Mouse (Mus musculus) activated CD4-positive, CD25-positive, alpha-beta regulatory T cell, adult 4 months (primary cell): ENCODE measurements around the gene Prlr. TPM values are rescaled to one million over a fixed set of nuclear protein-coding genes. Genes with fewer than 3 reads are reported as not detected.

Experiments used
- ATAC-seq: one replicate; pipeline ENCODE4 v1.8.0; 2017
- polyA plus RNA-seq, 2 experiments: library from polyadenylated mRNA; unstranded; fragments of 100-300 nt; shearing (Covaris generic); gene quantifications; one replicate each; pipeline ENCODE4 v1.2.1; 2017

Gene Prlr
- under 1 TPM; 0.16 to 0.38 TPM for polyA plus RNA-seq

- no peak for ATAC-seq
These were observed at the start of gene Prlr for GRCm38 (mm10) chr15:10177083-10177482. Gene Prlr (plus strand): TSS chr15:10177238.

- no peak for ATAC-seq
These were observed 43.3 kb upstream of the Prlr start for GRCm38 (mm10) chr15:10133781-10134180.

GRCm38 (mm10) chr15:10134889-10135288 is 42.1 kb upstream of the Prlr start:
- ATAC-seq: no peak

- ATAC-seq: no peak
These were observed 32.5 kb upstream of the Prlr start for GRCm38 (mm10) chr15:10144520-10144919.

GRCm38 (mm10) chr15:10148196-10148595 is 28.8 kb upstream of the Prlr start:
- ATAC-seq: no peak

GRCm38 (mm10) chr15:10160663-10161062 is 16.4 kb upstream of the Prlr start:
- no peak for ATAC-seq

GRCm38 (mm10) chr15:10175078-10175477 is 2.0 kb upstream of the Prlr start:
- ATAC-seq: no peak

- no peak for ATAC-seq
These were observed 1.4 kb upstream of the Prlr start for GRCm38 (mm10) chr15:10175656-10176055.

- no peak for ATAC-seq
These were observed 587 bp downstream of the Prlr start for GRCm38 (mm10) chr15:10177519-10178130.

- ATAC-seq: no peak
These were observed 1.1 kb downstream of the Prlr start for GRCm38 (mm10) chr15:10178131-10178566.

- ATAC-seq: no peak
These were observed 3.7 kb downstream of the Prlr start for GRCm38 (mm10) chr15:10180694-10181093.

GRCm38 (mm10) chr15:10192101-10192630 is 15.1 kb downstream of the Prlr start:
- ATAC-seq: no peak

GRCm38 (mm10) chr15:10200991-10201390 is 24.0 kb downstream of the Prlr start:
- ATAC-seq: no peak

GRCm38 (mm10) chr15:10202504-10203302 is 25.7 kb downstream of the Prlr start:
- ATAC-seq: no peak

- ATAC-seq: no peak
These were observed 33.3 kb downstream of the Prlr start for GRCm38 (mm10) chr15:10210261-10210770.

- no peak for ATAC-seq
These were observed 35.0 kb downstream of the Prlr start for GRCm38 (mm10) chr15:10211992-10212391.

- ATAC-seq: no peak
These were observed 36.2 kb downstream of the Prlr start for GRCm38 (mm10) chr15:10213213-10213612.

GRCm38 (mm10) chr15:10213710-10214109 is 36.7 kb downstream of the Prlr start:
- no peak for ATAC-seq

- no peak for ATAC-seq
These were observed 38.7 kb downstream of the Prlr start for GRCm38 (mm10) chr15:10215719-10216118.

GRCm38 (mm10) chr15:10216189-10216588 is 39.2 kb downstream of the Prlr start:
- ATAC-seq: no peak

GRCm38 (mm10) chr15:10223614-10224155 is 46.6 kb downstream of the Prlr start:
- ATAC-seq: no peak

- no peak for ATAC-seq
These were observed 48.7 kb downstream of the Prlr start for GRCm38 (mm10) chr15:10225701-10226100.

- no peak for ATAC-seq
These were observed 51.6 kb downstream of the Prlr start for GRCm38 (mm10) chr15:10228636-10229035.
